Mouse (Mus musculus) MN1 (cell line): ENCODE data around the gene Golga4.

Experiments used
- DNase-seq: peaks from one replicate; pipeline ENCODE4 v3.0.0-alpha.2; 2016; ENCODE audit warnings: low spot score

The Golga4 gene

DNA sequence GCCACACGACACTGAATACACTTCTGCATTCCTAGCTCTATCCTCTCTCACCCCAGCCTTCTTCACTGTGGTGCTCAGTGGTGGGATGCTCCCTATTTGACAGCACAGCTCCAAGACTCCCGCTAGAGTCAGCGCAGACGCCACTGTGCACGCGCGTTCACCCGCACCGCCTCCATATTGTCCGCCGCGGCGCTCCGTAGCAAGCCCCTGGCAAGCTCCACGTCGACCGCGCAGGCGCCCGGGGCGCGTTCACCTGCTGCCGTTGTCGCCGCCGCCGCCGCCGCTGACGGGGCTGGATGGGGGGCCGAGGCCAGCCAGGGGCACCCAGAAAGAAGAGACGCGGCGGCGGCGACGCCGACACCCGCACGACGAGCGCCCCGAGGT is at the start of gene Golga4:
TSS of gene Golga4 (plus strand) at position 248 of the 384 bp plus-strand sequence.
- DNase-seq = peak; percentile 85

DNA sequence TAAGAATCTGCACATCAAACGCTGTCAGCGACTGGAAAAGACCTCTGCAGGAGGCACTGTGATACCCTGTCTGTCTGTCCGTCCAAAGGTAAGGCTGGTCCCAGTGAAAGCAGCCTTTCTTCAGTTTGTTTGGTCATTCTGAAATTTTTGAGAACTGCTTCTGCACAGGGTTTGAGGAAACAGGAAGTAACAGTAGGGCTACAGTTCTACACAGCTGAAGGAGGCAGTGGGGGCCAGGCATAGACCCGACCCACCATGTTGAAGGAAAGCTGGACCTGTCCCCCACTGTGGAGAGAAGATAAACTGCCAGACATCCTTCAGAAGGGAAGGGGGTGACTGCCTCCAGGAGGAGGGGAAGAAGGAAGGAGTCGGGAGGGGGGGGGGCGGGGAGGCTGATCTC is 49.7 kb upstream of the Golga4 start:
- no peak for DNase-seq

DNA sequence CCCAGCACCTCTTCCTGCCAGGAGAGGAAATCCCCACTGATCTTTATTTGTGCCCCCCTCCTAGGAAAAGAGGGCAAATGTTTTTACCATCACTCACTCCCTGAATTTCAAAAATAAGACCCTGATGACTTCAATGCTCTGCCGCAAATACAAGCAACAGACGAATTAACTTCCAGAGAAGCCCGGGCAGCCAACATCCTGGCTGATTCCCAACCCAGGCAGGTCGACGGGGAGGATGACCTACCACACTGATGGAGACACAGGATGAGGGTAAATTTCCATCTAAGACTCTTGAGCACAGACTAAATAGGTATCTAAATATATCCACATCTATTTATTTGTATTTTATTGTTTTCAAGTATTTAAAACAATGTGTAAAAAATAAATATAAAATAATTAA is 48.0 kb upstream of the Golga4 start:
- no peak for DNase-seq

DNA sequence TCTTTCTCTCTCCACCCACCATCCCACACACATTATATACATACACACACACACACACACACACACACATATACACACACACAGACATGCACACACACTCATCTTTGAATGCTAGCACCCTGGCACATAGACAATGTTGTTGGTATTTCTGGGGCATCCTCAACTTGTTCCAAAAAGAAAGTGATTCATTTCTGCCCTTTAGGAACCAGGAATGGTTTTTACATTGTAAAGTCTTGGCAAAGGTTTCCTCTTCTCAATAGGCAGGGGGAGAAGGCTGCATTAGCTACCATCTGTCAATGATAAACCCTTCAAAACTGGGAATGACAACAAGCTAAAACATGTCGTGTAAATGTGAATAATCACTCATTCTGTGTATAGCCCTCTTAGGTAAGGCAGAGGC is 42.0 kb upstream of the Golga4 start:
- no peak for DNase-seq

DNA sequence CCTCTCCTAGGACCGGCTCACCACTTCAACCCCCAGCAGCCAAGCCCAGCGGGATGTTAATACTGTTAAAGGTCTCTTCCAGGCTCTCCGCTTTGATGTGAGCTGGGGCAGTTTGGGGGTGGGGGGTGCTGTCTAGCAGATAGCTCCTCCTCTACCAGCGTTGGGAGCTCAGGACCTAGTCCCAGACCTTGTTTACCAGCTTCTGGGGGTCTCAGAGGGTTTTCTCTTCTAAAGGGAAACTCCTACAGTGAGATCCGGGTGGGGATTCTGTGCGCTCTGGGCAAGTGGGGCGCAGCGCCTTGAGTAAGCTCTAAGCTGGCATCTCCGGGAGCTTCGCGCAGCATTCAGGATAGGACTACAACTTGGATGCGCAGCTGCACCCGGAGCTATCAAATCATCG is 37.8 kb upstream of the Golga4 start:
- DNase-seq = no peak

DNA sequence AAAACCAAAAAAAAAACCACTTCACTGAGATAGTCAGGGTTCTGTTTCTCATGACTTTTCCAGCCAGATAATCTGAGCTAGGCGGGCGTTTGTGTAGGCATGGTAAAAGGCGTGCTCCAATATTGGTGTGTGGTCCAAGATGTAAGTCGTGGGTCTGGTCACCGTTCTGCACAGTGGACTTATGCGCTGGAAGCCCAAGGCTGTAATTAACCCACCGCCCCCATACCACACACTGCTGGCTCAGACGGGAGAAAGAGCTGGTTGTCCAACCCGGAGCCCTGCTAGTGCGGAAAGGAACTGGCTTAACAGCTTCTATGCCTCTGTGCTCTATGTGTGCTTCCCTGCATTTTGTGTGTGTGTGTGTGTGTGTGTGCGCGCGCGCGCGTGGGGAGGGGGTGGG is 36.8 kb upstream of the Golga4 start:
- no peak for DNase-seq

DNA sequence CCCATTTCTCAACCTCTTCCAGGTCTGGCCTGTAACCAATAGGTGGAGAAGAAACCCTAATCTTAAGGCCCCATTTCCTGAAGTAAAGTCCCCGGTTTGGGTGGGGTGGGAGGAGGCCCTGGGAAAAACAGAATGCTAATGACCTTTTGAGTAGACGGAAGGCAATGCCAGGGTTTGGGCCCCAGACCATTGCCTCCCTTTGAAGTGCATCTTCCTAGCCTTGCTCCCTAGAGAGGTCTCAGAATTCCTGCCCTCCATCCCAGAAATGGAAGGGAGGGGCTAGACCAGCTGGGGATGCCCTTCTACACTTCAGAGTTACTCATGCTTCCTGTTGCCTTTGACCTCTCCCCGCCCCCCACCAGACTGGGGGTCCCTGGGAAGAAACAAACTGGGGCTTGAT is 34.8 kb upstream of the Golga4 start:
- DNase-seq = no peak

DNA sequence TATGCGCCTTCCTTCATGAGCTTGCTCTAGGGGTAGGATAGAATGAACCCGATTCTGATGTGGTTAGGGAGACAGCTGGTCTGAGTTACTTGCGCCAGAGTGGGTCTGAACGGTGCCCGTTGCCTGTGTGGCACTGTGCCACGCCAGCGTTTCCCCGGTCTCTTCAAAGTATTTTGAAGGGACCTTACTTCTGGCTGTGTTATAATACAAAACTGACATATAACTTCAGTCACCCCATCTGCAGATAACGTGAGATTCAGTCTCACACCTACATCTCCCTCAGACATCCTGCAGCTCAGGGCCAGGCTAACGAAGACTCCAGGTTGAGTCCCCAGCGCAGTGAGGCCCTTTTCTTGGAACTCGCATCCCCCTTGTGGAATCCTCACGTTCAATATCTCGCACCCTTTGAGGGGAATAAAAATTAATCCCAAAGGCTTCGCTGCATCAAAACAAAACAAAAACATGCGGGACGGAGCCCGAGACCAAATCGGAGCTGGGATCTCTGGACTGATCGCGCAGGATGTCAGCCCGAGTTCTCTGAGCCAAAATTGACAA is 29.8 kb upstream of the Golga4 start:
- DNase-seq = no peak

DNA sequence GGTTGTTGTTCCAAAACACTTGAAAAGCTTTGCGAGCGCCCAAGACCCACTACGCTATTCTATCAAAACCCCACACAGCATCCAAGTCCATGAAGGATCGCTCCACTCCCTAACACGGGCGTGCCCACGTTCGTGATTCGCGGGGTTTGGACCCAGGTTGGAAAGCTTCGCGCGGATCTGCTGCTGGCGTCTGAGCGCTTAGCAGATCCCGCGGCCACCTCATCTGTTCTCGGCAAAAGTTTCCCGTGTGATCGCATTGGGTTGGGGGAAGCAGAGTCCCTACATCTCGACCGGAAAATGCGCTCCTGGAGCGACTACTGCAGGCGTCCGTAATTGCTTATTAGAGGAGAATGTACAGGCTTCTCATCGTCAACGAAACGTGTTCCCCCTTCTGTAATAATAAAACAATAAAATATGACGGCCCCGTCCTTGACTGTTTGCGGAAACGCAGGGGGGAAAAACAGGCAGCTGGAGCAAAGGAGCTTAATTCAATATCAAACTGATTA is 29.2 kb upstream of the Golga4 start:
- DNase-seq = no peak

DNA sequence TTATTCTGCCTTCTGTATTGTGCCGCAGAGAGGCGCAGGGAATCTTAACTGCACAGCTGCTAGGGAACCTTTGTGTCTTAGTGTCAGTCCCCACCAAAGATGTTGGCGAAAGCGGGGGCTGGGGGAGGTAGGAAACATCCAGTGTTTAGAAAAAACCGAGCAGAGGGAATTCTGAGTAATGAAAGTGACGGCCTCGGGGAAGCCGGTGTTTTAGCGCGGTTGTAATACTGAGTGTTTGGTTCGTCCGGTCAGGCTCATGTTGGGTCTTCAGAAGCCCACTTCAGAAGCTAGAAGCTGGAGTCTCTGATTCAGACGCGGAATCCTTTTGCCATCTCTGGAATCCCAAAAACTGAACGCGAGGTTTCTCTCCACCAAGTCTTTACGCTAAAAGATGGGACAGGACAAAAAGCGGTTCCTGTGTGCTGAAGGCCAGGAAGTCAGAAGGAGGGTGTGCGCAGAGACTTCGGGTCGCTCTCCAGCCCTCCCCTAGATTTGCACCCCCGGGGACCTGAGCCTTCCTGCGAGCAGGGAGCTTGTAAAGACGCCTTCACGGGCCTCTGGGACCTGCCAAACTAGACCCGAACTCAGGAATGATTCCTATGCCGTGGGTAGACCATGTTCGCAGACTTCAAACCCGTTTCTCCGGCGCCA is 28.7 kb upstream of the Golga4 start:
- DNase-seq = no peak

DNA sequence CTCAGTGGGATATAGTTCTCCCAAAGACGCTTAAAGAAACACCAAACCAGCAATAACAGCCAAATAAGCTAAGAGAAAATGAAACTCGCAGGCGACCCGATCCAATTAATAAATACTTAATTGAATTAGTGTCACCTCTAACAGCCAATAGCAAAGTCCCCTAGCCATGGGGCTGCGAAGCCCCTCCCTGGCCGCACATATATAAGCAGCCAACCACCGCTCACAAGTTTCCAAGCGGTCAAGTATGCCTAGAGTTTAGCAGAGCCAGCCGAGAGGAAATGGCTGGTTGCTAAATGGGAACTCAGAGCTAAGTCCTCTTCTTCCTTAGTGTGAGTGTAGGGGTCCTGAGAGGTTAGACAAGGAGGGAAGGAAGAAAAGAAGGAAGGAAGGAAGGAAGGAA is 28.1 kb upstream of the Golga4 start, which contains the start of gene Eomes:
TSS of gene Eomes (plus strand) at position 252 of the 400 bp plus-strand sequence.
- no peak for DNase-seq

DNA sequence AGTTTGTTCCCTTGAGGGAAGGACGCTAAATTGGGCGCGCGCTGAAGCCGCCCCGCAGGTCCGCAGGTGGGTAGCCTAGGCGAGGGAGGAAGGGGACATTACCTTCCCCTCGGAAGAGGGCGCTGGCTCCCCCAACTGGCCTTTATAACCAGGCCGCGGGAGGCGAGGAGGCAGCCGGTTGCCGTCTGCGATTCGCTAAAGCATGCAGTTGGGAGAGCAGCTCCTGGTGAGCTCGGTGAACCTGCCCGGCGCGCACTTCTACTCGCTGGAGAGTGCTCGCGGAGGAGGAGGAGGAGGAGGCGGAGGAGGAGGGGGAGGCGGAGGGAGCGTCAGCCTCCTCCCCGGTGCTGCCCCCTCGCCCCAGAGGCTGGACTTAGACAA is 27.6 kb upstream of the Golga4 start:
- DNase-seq = no peak

DNA sequence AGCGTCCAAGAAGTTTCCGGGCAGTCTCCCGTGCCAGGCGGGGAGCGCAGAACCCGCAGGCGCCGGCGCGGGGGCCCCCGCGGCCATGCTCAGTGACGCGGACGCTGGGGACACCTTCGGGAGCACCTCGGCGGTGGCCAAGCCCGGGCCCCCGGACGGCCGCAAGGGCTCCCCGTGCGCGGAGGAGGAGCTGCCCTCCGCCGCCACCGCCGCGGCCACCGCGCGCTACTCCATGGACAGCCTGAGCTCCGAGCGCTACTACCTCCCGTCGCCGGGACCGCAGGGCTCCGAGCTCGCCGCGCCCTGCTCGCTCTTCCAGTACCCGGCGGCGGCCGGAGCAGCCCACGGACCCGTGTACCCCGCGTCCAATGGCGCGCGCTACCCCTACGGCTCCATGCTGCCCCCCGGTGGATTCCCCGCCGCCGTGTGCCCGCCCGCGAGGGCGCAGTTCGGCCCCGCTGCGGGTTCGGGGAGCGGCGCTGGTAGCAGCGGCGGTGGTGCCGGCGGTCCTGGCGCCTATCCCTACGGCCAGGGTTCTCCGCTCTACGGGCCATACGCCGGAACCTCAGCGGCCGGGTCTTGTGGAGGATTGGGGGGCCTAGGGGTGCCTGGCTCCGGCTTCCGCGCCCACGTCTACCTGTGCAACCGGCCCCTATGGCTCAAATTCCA is 27.1 kb upstream of the Golga4 start:
- DNase-seq = no peak

DNA sequence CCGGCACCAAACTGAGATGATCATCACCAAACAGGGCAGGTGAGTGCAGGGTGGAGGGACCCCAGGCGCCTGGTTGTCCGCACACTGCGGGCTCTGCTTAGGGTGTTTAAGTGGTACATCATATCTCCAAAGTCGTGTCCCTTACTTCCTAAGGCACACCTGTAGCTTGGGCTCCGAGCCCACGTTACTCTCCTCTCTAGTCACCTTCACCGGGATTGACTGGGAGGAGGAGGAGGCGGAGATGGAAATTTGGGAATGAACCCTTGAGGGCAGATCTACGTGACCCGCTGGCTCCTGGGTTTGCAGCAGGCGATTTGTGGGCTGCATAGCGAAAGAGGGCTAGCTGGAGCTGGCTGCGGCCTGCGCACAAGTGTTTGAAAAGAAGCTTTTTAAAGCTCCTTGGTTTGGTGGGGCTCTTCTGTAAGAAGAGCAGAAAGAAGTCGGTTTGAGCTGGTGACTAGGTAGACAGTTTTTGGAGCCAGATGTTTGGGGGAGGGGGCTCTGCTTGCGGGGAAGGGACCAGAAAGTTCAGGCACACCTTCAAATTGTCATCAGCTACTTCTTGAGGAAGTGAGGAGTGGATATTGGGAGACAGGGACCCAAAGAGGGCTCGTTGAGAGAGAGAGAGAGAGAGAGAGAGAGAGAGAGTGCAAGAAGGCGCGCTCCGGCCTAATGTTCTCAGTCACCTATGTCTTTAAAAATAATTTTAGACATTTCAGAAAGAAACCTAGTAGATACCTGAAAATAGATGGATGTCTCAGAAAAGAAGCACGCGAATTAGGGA is 26.4 kb upstream of the Golga4 start:
- DNase-seq = no peak

DNA sequence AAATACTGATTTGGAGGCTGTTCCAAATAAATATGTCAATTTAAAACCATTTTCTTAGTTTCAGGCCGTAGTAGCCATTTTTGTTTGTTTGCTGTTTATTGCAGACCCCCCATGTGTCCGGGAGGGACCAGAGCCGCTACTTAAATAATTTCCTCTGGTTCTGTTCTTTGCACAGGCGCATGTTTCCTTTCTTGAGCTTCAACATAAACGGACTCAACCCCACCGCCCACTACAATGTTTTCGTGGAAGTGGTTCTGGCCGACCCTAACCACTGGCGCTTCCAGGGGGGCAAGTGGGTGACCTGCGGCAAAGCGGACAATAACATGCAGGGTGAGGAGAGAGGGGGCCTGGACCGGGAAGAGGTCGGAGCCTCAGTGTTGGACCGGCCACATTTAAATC is 25.8 kb upstream of the Golga4 start:
- no peak for DNase-seq

DNA sequence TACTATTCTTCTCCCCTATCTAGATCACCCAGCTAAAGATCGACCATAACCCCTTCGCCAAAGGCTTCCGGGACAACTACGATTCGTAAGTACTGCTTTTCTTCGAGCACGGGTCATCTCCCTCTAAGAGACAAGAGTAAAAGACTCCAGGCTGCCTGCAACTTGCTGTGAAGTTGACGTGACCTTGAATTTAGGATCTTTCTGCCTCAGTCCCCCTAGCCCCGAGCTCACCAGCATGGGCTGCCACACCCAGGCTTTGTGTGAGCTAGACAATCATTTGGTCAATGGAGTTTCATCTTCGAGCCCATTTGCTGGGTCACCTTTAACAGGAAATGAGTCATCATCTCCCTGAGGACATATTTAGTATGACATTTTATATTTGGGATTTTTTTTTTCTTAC is 23.9 kb upstream of the Golga4 start:
- no peak for DNase-seq

DNA sequence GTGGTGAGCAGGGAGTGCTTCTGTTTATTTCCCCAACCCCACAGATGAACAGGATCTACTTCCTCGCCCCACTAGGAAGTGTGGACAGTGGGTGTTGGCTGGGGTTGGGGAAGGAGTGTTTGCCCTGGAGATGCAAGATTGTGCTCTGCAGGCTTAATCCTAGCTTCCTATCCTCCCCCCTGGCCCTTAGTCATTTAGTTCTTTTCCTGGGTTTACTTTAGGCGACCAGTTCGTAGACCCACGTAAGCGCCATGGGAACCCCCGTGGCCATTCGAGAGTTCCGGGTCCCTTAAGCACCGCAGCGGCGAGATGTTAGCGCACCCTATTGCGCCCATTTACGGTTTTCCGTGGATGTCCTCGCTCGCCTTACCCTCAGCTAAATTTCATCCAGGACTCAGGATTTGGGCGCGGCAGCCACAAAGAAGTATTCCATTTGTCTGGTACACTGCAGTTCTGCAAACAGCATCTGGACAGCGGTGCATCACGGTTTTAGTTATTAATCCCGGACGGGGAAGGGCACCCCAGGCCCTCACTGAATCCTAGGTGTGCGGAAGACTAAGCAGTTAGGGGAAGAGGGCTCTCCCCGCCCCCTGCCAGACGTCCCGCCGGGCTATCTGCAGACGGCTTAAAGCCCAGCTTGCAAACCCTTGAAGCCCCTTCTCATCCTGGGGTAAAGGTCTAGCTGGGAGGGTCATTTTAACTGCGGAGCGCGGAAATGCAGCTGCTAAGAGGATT is 19.5 kb upstream of the Golga4 start:
- DNase-seq = no peak

DNA sequence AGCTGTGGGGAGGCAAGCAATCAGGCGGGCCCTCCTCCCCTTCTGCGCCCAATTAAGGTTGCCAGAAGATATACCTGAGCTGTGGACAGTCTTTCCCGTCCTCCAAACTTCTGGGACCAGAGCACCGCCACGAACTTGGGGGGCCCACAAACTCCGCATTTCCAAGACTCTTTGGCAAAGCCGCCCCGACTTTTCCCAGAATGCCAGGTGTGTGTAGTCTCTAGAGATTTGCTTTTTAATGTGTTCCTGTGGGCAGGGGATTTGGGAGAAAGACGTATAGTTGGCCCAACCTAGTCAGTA is 19.0 kb upstream of the Golga4 start:
- no peak for DNase-seq

DNA sequence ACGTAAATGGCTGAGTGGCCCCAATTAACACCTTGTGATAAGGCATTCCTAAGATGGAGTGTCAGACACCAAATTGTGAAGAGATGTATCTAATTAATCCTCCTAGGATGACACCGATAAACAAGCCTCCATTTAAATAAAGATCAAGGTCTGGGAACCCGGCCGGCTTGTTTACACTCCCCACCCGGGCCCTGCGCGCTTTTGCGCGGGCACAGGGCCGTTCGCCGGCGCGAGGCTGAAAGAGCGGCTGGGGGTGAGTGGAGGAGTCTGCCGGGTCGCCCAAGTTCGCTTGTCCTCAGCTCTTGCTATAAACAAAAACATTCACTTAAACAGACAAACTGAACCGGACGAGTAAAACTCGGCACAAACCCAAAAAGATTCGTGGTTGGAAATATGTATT is 18.4 kb upstream of the Golga4 start:
- no peak for DNase-seq

DNA sequence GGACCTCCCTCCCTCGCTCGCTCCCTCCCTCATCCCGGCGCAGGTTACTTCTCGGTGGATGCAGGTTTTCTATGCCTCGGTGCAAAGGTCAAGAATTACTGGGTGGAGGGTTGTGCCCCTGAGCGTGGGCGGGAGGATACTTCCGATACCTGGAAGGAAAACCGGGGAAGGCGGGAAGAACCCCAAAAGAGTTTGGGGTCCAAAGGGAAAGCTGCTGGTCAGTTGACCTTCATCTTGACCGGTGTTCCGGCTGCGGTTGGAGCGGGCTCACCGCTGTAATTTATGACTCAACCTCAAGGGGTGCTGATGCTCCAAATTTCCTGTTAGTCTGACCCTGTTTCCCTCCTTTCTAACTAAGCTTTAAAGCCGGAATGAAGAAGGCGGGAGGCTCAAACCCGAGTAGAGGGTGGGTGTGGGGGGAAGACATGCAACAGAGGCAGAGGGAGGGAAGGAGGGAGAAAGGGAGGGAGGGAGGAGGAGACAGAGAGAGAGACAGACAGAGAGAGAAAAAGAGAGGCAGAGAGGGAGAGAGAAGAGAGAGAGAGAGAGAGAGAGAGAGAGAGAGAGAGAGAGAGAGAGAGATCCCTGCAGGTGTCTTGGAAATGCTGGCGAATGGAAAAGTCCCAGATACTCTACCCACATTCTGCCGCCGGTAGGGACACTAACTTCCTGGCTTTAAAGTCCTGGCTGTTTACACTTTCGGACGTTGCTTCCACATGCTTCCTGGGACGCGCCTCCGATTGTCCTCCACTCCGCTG is 17.8 kb upstream of the Golga4 start:
- DNase-seq = peak; percentile 65

DNA sequence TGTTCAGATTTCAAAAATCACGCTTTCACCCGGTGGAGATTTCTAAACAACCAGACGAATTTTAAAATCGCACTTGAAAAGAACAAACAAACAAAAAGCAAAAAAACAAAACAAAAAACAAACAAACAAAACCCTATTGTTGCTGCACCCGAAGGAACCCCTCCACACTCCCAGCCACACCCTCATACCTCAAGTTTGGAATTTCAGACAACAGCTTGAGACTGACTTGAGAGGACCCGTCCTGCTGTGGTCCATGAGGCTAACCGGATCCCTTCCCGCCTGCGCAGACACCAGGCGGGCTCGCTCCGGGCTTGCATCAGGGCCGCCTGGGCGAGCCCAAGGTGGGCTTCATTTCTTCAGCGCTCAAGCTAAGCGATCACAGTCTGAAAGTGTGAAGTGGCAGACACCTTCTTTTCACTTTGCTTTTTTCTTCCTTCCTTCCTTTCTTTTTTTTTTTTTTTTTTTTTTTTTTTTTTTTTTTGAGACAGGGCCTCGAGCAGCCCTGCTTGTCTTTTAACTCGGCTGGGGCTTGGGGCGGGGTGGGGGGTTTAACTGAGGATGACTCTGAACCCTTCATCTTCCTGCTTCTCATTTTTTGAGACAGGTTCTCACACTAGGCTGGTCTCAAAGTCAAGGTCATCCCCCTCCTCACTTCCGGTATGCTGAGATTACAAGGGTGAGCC is 17.0 kb upstream of the Golga4 start:
- DNase-seq = peak; percentile 38
